Comparison of ENCODE assay signal across 8 mouse cellular contexts in genomic region chr19:5038709-5039156, GRCm38 (mm10). TPM values are rescaled to one million over a fixed set of nuclear protein-coding genes. Genes with fewer than 3 reads are reported as not detected.
DNase-seq lines count a peak whose midpoint lies in the region; ATAC-seq and TF ChIP-seq lines count a peak whose summit lies in the region.

TSS of gene B4gat1 (plus strand) at chr19:5038826.
TSS of gene AC124502.3 (plus strand) at chr19:5038891.

- DNase-seq in CD4-positive, CD25-positive, alpha-beta regulatory T cell, adult 2 months (ENCODE audit: low read depth, low spot score): peak; percentile 92
- peak; percentile 98 for DNase-seq in brain, embryonic 14.5 days (ENCODE audit: low read depth)
- DNase-seq in kidney, postnatal 10 days: peak; percentile 94
- peak; percentile 68 to 73 (median 71) for DNase-seq in liver, embryonic 14.5 days (ENCODE audit: low read depth in 3 of 3, low spot score in 3 of 3)
- peak; percentile 92 for DNase-seq in neural tube, embryonic 10.5 days (ENCODE audit: extremely low spot score, low spot score)
- peak; percentile 92 for DNase-seq in stomach, postnatal 0 days (ENCODE audit: low spot score)

- 0% methylated on average over 44 of the region's 44 CpGs for WGBS in heart, embryonic 13.5 days
- WGBS in liver, embryonic 14.5 days (ENCODE audit: insufficient replicate concordance): under 1% methylated on average over 42 of the region's 44 CpGs
- WGBS in stomach, postnatal 0 days: under 1% methylated on average over 41 of the region's 44 CpGs

- no peaks in the 10 kb centered on the region for H3K27me3 ChIP-seq in heart, embryonic 13.5 days (replicated peaks)
- H3K27me3 ChIP-seq in liver, embryonic 14.5 days (ENCODE audit: control insufficient read depth, insufficient read depth, low read length): no peaks in the 10 kb centered on the region
- H3K27me3 ChIP-seq in stomach, postnatal 0 days (ENCODE audit: control insufficient read depth, insufficient read depth, low read length): no peaks in the 10 kb centered on the region

- peak; percentile 74 for TF ChIP-seq POLR2A in brain, embryonic 14.5 days (IDR thresholded peaks at IDR 0.05; ENCODE audit: borderline replicate concordance, extremely low read depth, insufficient read depth, insufficient read length, poor library complexity, severe bottlenecking)

- peaks cover 11% of the 10 kb centered on the region for H3K36me3 ChIP-seq in heart, embryonic 13.5 days
- no peaks in the 10 kb centered on the region for H3K36me3 ChIP-seq in liver, embryonic 14.5 days (replicated peaks; ENCODE audit: control insufficient read depth, insufficient read depth, low read depth)
- H3K36me3 ChIP-seq in stomach, postnatal 0 days (ENCODE audit: control insufficient read depth, insufficient read depth, low read length): no peaks in the 10 kb centered on the region

- peak within 1 kb of the TSS; percentile 99 for H3K4me2 ChIP-seq in heart, embryonic 13.5 days
- H3K4me2 ChIP-seq in liver, embryonic 14.5 days (ENCODE audit: low read depth): peak within 1 kb of the TSS; percentile 84
- peak within 1 kb of the TSS; percentile 96 for H3K4me2 ChIP-seq in stomach, postnatal 0 days (replicated peaks; ENCODE audit: low read depth)

- TF ChIP-seq CTCF in brain, embryonic 14.5 days (IDR thresholded peaks at IDR 0.05; ENCODE audit: borderline replicate concordance, extremely low read depth, insufficient read depth, insufficient read length): no peak
- TF ChIP-seq CTCF in liver, embryonic 14.5 days (IDR thresholded peaks at IDR 0.05; ENCODE audit: low read depth): peak; percentile 66
- peak; percentile 71 for TF ChIP-seq CTCF in stomach, postnatal 0 days (IDR thresholded peaks at IDR 0.05; ENCODE audit: low read depth)

- peaks cover 39% of the 10 kb centered on the region for H3K4me1 ChIP-seq in heart, embryonic 13.5 days
- peaks cover 12 to 18% of the 10 kb centered on the region in 2 experiments for H3K4me1 ChIP-seq in liver, embryonic 14.5 days (replicated peaks; ENCODE audit: control insufficient read depth in 2 of 2, insufficient read depth in 2 of 2, low read length in 1 of 2)
- peaks cover 6% of the 10 kb centered on the region for H3K4me1 ChIP-seq in stomach, postnatal 0 days (replicated peaks; ENCODE audit: control insufficient read depth, insufficient read depth)

- no peak for TF ChIP-seq EP300 in liver, embryonic 14.5 days (IDR thresholded peaks at IDR 0.05; ENCODE audit: low read depth)
- no peak for TF ChIP-seq EP300 in stomach, postnatal 0 days (optimal IDR thresholded peaks at IDR 0.05)

- H3K27ac ChIP-seq in heart, embryonic 13.5 days (replicated peaks): peak within 1 kb of the TSS; percentile 76
- H3K27ac ChIP-seq in liver, embryonic 14.5 days: no peak within 1 kb of the TSS
- peak within 1 kb of the TSS; percentile 67 for H3K27ac ChIP-seq in stomach, postnatal 0 days (replicated peaks)

- peak within 1 kb of the TSS; percentile 79 for H3K4me3 ChIP-seq in heart, embryonic 13.5 days
- H3K4me3 ChIP-seq in liver, embryonic 14.5 days (ENCODE audit: insufficient read depth in 1 of 2, low read depth in 2 of 2, low read length in 2 of 2): peak within 1 kb of the TSS; percentile 53 to 60
- peak within 1 kb of the TSS; percentile 73 for H3K4me3 ChIP-seq in stomach, postnatal 0 days (ENCODE audit: low read depth, low read length)

- peak within 1 kb of the TSS; percentile 97 for H3K9ac ChIP-seq in heart, embryonic 13.5 days
- peak within 1 kb of the TSS; percentile 61 for H3K9ac ChIP-seq in liver, embryonic 14.5 days (replicated peaks)
- peak within 1 kb of the TSS; percentile 89 for H3K9ac ChIP-seq in stomach, postnatal 0 days (ENCODE audit: low read length)

- H3K9me3 ChIP-seq in heart, embryonic 13.5 days: no peaks in the 10 kb centered on the region
- no peaks in the 10 kb centered on the region for H3K9me3 ChIP-seq in liver, embryonic 14.5 days (ENCODE audit: control insufficient read depth, low read length)
- no peaks in the 10 kb centered on the region for H3K9me3 ChIP-seq in stomach, postnatal 0 days (ENCODE audit: control insufficient read depth, low read length)

- peak; percentile 81 for ATAC-seq in erythroblast, adult 5-6 weeks (replicated peaks; ENCODE audit: low FRiP score, poor library complexity, severe bottlenecking)
- peak; percentile 76 for ATAC-seq in heart, embryonic 13.5 days (ENCODE audit: extremely low read depth, insufficient number of reproducible peaks, low FRiP score, low TSS enrichment)
- peak; percentile 79 for ATAC-seq in liver, embryonic 14.5 days (ENCODE audit: insufficient read depth)
- peak; percentile 86 for ATAC-seq in stomach, postnatal 0 days (ENCODE audit: low FRiP score, low TSS enrichment)

RNA-seq across cellular contexts. Expression of gene B4gat1, which starts in this region (rescaled TPM):
- polyA plus RNA-seq in brain, embryonic 14.5 days (2012; rRNA removed): 46.8 and 49.8 TPM in 2 replicates
- total RNA-seq in erythroblast, adult 5-6 weeks (2015; ENCODE audit: low replicate concordance): 0.84 and 1.2 TPM in 2 replicates
- not detected in 2 replicates for total RNA-seq in erythroblast, adult 5-6 weeks (2017; ENCODE audit: low replicate concordance)
- polyA plus RNA-seq in heart, embryonic 13.5 days (2015; fragmentation: Nextera tagmentation; extraction: Ambion mirVana): 41.4 and 49.5 TPM in 2 replicates
- 3.4 and 4.2 TPM in 2 replicates for polyA plus RNA-seq in liver, embryonic 14.5 days (2012; rRNA removed)
- polyA plus RNA-seq in liver, embryonic 14.5 days (2014; fragmentation: Nextera tagmentation; extraction: Ambion mirVana): 6.5 TPM in 2 replicates
- polyA plus RNA-seq in stomach, postnatal 0 days (2015; fragmentation: Nextera tagmentation; extraction: Ambion mirVana): 22.3 and 23.6 TPM in 2 replicates

RNA-seq across cellular contexts. Expression of gene AC124502.3, which starts in this region (rescaled TPM):
- 1.9 and 2.8 TPM in 2 replicates for polyA plus RNA-seq in brain, embryonic 14.5 days (2012; rRNA removed)
- 0.38 TPM in 1 of 2 replicates, not detected in the other for total RNA-seq in erythroblast, adult 5-6 weeks (2015; ENCODE audit: low replicate concordance)
- total RNA-seq in erythroblast, adult 5-6 weeks (2017; ENCODE audit: low replicate concordance): 1.7 TPM in 1 of 2 replicates, not detected in the other
- polyA plus RNA-seq in heart, embryonic 13.5 days (2015; fragmentation: Nextera tagmentation; extraction: Ambion mirVana): 1.4 and 1.7 TPM in 2 replicates
- polyA plus RNA-seq in liver, embryonic 14.5 days (2012; rRNA removed): 0.19 and 0.29 TPM in 2 replicates
- 0.13 and 0.59 TPM in 2 replicates for polyA plus RNA-seq in liver, embryonic 14.5 days (2014; fragmentation: Nextera tagmentation; extraction: Ambion mirVana)
- polyA plus RNA-seq in stomach, postnatal 0 days (2015; fragmentation: Nextera tagmentation; extraction: Ambion mirVana): 0.24 and 1.1 TPM in 2 replicates
